Mouse (Mus musculus) thymus, adult 2 months (tissue): ENCODE results near the gene Tgfb2. TPM values are rescaled to one million over a fixed set of nuclear protein-coding genes. Genes with fewer than 3 reads are reported as not detected.

Experiments used
- DNase-seq: peaks from one replicate; pipeline ENCODE4 v3.0.0; 2021
- H3K27ac ChIP-seq: fragments of 200-500 bp; 2 replicates; pipeline ENCODE4 v1.5.1; 2012; ENCODE audit warnings: low read length, control low read depth; ENCODE audit not compliant: control insufficient read depth, insufficient read depth
- H3K27me3 ChIP-seq: fragments of 200-500 bp; 2 replicates; pipeline ENCODE4 v1.6.1; 2012; ENCODE audit warnings: mild to moderate bottlenecking, low read length, moderate library complexity, mixed read lengths; ENCODE audit not compliant: control insufficient read depth, insufficient read depth
- H3K36me3 ChIP-seq: fragments of 200-500 bp; 2 replicates; pipeline ENCODE4 v1.6.1; 2012; ENCODE audit warnings: mild to moderate bottlenecking, low read length, moderate library complexity; ENCODE audit not compliant: control insufficient read depth, insufficient read depth
- H3K4me1 ChIP-seq: fragments of 200-500 bp; replicated peaks from 2 replicates; pipeline ENCODE4 v1.6.1; 2012; ENCODE audit warnings: low read length; ENCODE audit not compliant: control insufficient read depth, insufficient read depth
- H3K4me3 ChIP-seq: fragments of 200-500 bp; 2 replicates; pipeline ENCODE4 v1.5.1; 2012; ENCODE audit warnings: mild to moderate bottlenecking, low read length, control low read depth, moderate library complexity; ENCODE audit not compliant: control insufficient read depth, insufficient read depth
- CTCF ChIP-seq: fragments of 200-500 bp; IDR thresholded peaks from 2 replicates; pipeline ENCODE4 v1.5.1; 2012; ENCODE audit warnings: mild to moderate bottlenecking, control low read depth, low read length, moderate library complexity, borderline replicate concordance; ENCODE audit not compliant: control insufficient read depth, poor library complexity, insufficient read depth; ENCODE audit errors: extremely low read depth
- POLR2A ChIP-seq: fragments of 200-500 bp; IDR thresholded peaks from 2 replicates; pipeline ENCODE4 v1.6.1; 2012; ENCODE audit warnings: mild to moderate bottlenecking, low read length, control low read depth, moderate library complexity; ENCODE audit not compliant: control insufficient read depth, poor library complexity, insufficient read depth; ENCODE audit errors: extremely low read depth
- WGBS: fragments of 180-500 bp; shearing (Covaris S2); methylation state at CpG from one replicate; pipeline ENCODE4 v1.1.7; 2018; 5-methylcytosine and 5-hydroxymethylcytosine counted together
- polyA plus RNA-seq: library from polyadenylated mRNA; depleted of rRNA; stranded (reverse); fragments of >200 nt; gene quantifications from 2 replicates; pipeline ENCODE4 v1.2.3, GENCODE M21; 2012

Tgfb2 gene
- polyA plus RNA-seq, 1 experiment, result 0.89 TPM

DNA sequence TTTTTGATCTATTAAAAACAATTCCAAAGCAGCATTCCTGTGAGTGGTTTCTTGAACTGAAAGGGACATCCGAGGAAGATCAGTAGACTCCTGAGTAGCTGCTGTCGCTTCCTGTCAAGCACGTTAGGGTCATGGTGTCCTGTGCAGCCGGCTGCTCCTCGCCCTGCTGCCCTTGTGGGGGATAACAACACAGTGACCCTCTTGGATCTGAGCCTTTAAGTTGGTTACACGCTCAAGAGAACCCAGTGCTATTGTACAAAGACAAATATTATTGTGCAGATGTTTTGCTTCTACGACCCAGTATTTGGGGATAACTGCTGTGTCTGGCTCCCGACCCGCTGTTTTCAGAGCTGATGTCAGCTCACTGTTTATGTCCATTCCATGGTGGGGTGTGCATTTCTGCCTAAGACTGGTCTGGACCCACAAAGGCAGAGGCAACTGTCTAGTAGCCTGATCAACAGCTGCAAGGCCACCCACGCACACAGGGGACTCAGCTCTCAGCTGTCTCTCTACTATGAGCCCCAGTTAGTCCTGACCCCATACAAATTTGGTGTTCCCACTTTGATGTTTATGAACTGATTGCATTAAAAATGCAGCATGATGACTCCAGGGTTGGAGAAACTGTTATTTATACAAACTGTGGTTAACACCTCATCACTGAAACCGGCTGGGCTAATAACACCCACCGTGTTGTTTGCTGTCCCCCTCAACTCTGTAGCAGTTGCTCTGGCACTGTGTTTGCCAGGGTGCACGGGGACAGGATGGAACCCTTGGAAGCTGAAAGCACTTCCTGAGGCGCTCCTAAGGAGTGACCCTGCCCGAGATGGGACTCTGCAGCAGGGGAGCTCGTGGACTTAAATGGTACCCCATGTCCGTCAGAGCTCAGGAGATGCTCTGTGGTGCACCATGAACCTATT, 9.4 kb upstream of the Tgfb2 start:
- no peak for TF ChIP-seq POLR2A
- TF ChIP-seq CTCF, result no peak
- Histone ChIP-seq H3K27me3 (no peaks in the 10 kb centered on the region), H3K36me3 (peaks cover under 1% of the 10 kb centered on the region; the same call in 1 of the 2 replicates), H3K4me3 (no peak overlapping the region), H3K27ac (no peak overlapping the region), H3K4me1 (no peaks in the 10 kb centered on the region)
- no peak for DNase-seq
- 93% methylated on average over 17 of the region's 17 CpGs for WGBS

GRCm38 (mm10) chr1:186714215-186714614, 8.4 kb upstream of the Tgfb2 start:
- WGBS, result 90% methylated on average over 4 of the region's 4 CpGs
- TF ChIP-seq CTCF, result no peak
- TF ChIP-seq POLR2A, result no peak
- Histone ChIP-seq H3K4me1 (no peaks in the 10 kb centered on the region), H3K27ac (no peak overlapping the region), H3K27me3 (no peaks in the 10 kb centered on the region), H3K36me3 (no peaks in the 10 kb centered on the region), H3K4me3 (no peak overlapping the region)
- DNase-seq, result no peak

DNA sequence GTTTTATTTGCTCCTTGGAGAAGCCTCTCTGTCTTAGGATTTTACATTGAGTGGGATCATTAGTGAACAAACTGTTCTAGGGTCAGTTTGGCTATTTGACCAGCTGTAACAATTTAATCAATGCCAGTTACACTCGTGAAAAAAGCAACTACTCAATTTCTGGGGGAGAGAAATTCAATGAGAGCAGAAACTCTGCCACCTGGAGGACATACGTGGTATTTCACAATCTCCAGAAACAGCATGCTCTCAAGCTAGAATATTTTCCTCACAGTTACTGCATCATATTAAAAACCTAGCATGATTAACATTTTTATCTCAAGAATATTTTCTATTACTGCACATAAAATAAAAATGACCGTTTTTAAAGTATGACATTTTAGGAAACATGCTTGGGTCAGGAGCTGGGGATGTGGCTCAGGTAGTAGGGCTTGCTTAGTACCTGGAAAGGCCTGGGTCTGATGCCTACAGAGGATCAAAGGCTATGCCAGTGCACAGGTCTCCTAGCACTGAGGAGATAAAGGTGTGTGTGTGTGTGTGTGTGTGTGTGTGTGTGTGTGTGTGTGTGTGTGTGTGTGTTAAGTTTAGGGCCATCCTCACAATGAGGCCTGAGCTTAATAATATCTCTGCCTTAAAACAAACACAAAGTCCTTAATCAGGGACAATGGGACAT, 7.1 kb upstream of the Tgfb2 start:
- no peak for TF ChIP-seq POLR2A
- no peak for TF ChIP-seq CTCF
- Histone ChIP-seq H3K4me3 (no peak overlapping the region), H3K4me1 (no peaks in the 10 kb centered on the region), H3K27me3 (no peaks in the 10 kb centered on the region), H3K36me3 (no peaks in the 10 kb centered on the region), H3K27ac (no peak overlapping the region)
- 5% methylated on average over 3 of the region's 3 CpGs for WGBS
- no peak for DNase-seq

DNA sequence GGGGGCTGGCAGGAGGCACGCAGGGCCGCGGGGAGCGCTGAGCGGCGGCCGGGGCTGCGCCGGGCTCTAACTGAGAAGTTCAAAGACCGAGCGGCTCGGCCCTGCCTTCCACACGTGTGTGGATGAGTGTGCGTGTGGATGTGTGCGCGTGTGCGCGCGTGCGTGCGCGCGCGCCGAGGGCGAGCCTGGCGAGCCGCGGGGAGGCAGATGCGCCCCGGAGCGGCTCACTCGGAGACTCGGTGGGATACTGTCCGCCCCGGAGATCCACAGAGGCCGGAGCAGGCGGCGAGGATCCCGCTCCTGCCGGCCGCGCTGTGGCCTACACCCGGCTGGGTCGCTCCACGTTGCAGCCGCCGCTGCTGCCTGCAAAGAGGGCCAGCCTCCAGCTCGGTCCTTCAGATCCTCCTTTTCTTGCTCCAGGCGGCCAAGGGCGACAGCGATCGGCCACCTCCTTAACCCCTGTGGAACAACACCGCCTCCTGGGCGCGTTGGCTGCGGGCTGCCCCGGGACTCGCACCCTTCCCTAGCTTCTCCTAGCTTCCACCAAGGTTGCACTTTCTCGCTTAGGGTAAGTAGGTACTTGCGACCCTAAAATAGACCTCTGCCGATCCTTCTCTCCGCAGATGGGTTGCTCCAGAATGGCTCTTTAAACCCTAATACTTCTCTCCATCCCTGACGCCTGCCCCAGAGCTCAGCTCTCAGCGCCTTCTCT, 430 bp downstream of the Tgfb2 start:
- H3K36me3 ChIP-seq, result no peaks in the 10 kb centered on the region
- no peak for TF ChIP-seq CTCF
- no peak for TF ChIP-seq POLR2A
- no peak for DNase-seq
- no peak overlapping the region for H3K27ac ChIP-seq
- peak overlapping the region; percentile 17 for H3K4me3 ChIP-seq
- peaks cover 4% of the 10 kb centered on the region; the same call in 1 of the 2 replicates for H3K4me1 ChIP-seq
- under 1% methylated on average over 64 of the region's 65 CpGs for WGBS
- peaks cover 3% of the 10 kb centered on the region for H3K27me3 ChIP-seq

DNA sequence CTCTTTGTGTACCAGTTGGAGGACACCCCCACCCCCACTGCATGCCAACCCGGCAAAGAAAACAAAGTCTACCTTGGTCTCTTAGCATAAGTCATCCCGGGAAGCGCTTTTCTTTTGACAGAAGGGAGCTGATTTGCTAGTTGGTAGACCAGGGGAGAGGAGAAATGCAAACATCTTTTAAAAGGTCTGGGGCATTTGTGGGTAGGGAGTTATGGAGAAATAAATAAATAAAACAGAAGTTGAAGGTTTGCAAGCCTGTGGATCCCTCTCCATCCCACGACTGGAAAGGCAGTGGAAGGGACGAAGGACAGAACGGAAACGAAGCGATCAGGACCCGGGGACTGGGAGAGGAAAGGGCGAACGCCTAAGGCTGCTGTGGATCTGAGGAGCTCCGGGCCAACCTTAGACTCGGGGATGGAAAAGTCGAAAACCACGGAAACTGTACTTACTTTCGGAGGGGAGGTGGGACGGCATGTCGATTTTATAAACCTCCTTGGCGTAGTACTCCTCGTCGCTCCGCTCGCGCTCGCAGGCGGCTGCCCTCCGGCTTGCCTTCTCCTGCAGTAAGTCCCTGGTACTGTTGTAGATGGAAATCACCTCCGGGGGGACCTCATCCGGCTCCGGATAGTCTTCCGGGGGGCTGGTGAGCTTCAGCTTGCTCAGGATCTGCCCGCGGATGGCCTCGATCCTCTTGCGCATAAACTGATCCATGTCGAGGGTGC, 1.6 kb downstream of the Tgfb2 start:
- Histone ChIP-seq H3K4me1 (peaks cover 4% of the 10 kb centered on the region; the same call in 1 of the 2 replicates), H3K27ac (no peak overlapping the region), H3K27me3 (peaks cover 3% of the 10 kb centered on the region), H3K4me3 (peak overlapping the region; percentile 30), H3K36me3 (no peaks in the 10 kb centered on the region)
- no peak for DNase-seq
- TF ChIP-seq CTCF (no peak), POLR2A (no peak)
- WGBS, result 3% methylated on average over 36 of the region's 36 CpGs

GRCm38 (mm10) chr1:186703256-186703979, 2.4 kb downstream of the Tgfb2 start:
- peaks cover 3% of the 10 kb centered on the region for H3K27me3 ChIP-seq
- no peak overlapping the region for H3K4me3 ChIP-seq
- H3K27ac ChIP-seq, result no peak overlapping the region
- no peak for TF ChIP-seq CTCF
- no peak for TF ChIP-seq POLR2A
- 2% methylated on average over 15 of the region's 15 CpGs for WGBS
- H3K4me1 ChIP-seq, result peaks cover 4% of the 10 kb centered on the region; the same call in 1 of the 2 replicates
- H3K36me3 ChIP-seq, result no peaks in the 10 kb centered on the region
- DNase-seq, result no peak
